Mouse (Mus musculus): ENCODE data around the gene Sec14l5. TPM values are rescaled to one million over a fixed set of nuclear protein-coding genes. Genes with fewer than 3 reads are reported as not detected.

Sec14l5 gene
- total RNA-seq, 2 experiments from 2014 or later: 5.3 to 6.7 TPM

DNA sequence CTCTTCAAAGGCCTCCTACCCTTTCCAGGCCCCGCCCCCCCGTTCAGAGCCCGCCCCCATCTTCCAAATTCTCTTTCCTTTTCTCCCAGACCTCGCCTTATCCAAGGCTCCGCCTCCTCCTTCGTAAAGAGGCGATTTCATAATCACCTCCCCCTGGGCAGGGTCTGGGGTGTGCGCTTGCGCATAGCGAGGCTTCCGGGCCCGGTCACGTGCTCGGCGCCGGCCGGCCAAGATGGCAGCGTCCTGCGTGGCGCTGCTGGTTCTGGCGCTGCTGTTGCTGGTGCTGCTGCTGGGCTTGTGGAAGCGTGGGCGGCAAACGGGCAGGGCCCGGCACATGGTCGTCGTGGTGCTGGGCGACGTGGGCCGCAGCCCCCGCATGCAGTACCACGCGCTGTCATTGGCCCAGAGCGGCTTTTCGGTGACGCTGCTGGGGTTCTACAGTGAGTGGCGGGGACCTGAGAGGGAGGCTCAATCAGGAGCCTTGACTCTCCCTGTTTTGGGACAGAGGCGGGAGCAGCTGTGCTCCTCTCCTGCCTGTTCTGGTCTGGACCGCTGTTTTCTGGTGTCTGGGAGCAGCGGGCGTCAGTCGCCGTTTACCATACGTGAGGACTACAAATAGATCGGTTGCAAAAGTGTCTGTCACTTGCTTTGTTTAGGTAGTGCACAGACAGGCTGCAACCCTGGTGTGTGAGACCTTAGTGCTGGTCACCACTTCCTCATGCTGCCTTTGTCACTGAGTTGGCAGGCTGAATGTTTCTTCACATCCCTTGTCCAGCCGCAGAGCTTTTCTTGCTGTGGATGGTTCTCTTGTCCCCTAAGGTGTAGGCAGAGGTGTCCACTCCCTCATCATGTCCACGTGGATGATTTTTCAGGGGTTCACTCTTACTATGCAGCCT lies 86.8 kb downstream of the Sec14l5 start, which contains the start of gene Alg1:
Gene Alg1 (plus strand): TSS at position 204 of the 896 bp plus-strand sequence.
- DNase-seq (ENCODE audit: low spot score in 2 of 2): peak; percentile 95 to 97
- TF ChIP-seq CTCF (conservative IDR thresholded peaks at IDR 0.05): no peak
- peak within 1 kb of the TSS; percentile 92 for H3K4me3 ChIP-seq
- peak within 1 kb of the TSS; percentile 89 for H3K27ac ChIP-seq

Small RNAs within 50 kb of the gene (microRNA-seq; reads per million reads assigned to microRNA genes)
- gene Gm23689 (0 reads per million in 2 experiments), gene Gm26095 (0 reads per million in 2 experiments), gene Mir6364 (0 reads per million in 2 experiments)

Other genes starting within 250 kb of the Sec14l5 start
- 10 to 100 TPM; 79.1 to 79.6 TPM for gene Nudt16l1, start 208.3 kb upstream of the Sec14l5 start, total RNA-seq (2021)
- gene Anks3, start 182.9 kb upstream of the Sec14l5 start, total RNA-seq (2021): 10 to 100 TPM; 75.8 to 98.0 TPM
- not detected for gene Sept12, start 149.3 kb upstream of the Sec14l5 start, total RNA-seq (2021)
- gene Smim22, start 139.8 kb upstream of the Sec14l5 start, total RNA-seq (2021): not detected
- 100 to 1,000 TPM; 394 to 420 TPM for gene Rogdi, start 133.6 kb upstream of the Sec14l5 start, total RNA-seq (2021)
- gene Glyr1, start 97.2 kb upstream of the Sec14l5 start, total RNA-seq (2021): 100 to 1,000 TPM; 144 TPM
- 10 to 100 TPM; 43.6 to 44.2 TPM for gene Ubn1, start 97.1 kb upstream of the Sec14l5 start, total RNA-seq (2021)
- 1 to 10 TPM; 2.8 to 4.5 TPM for gene Ppl, start 14.7 kb upstream of the Sec14l5 start, total RNA-seq (2021)
- 10 to 100 TPM; 12.2 to 15.9 TPM for gene Nagpa, start 56.9 kb downstream of the Sec14l5 start, total RNA-seq (2021)
- 1 to 10 TPM; 4.6 to 4.9 TPM for gene AU021092, start 75.2 kb downstream of the Sec14l5 start, total RNA-seq (2021)
- 10 to 100 TPM; 28.7 to 32.1 TPM for gene Alg1, start 86.5 kb downstream of the Sec14l5 start, total RNA-seq (2021)
- gene Eef2kmt, start 108.9 kb downstream of the Sec14l5 start, total RNA-seq (2021): 1 to 10 TPM; 4.7 TPM